Mouse (Mus musculus): ENCODE measurements around the gene Cgn. TPM values are rescaled to one million over a fixed set of nuclear protein-coding genes. Genes with fewer than 3 reads are reported as not detected.

Cgn gene
- 2.3 and 3.2 TPM in 2 replicates for polyA plus RNA-seq (2012; rRNA removed)

- TF ChIP-seq CTCF (IDR thresholded peaks at IDR 0.05; ENCODE audit: extremely low read depth, insufficient read depth, low read length) (no peak), POLR2A (IDR thresholded peaks at IDR 0.05; ENCODE audit: extremely low read depth, insufficient read depth, low read length) (peak; percentile 40; the same call in 1 of the 2 replicates)
- Histone ChIP-seq H3K4me3 (ENCODE audit: insufficient read depth, low read length) (peak within 1 kb of the TSS; percentile 64), H3K27ac (ENCODE audit: insufficient read depth, low read length) (0 out of 2 replicates have a peak within 1 kb of the TSS, but pooled peaks have one; percentile 48), H3K4me1 (ENCODE audit: control insufficient read depth, insufficient read depth, low read length) (no peaks in the 10 kb centered on the region)
Observed at GRCm38 (mm10) chr3:94786367-94786835, at the start of gene Cgn. Gene Cgn (minus strand): TSS chr3:94786492.

GRCm38 (mm10) chr3:94835396-94835795, 49.1 kb upstream of the Cgn start:
- TF ChIP-seq POLR2A (IDR thresholded peaks at IDR 0.05; ENCODE audit: extremely low read depth, insufficient read depth, low read length) (no peak), CTCF (IDR thresholded peaks at IDR 0.05; ENCODE audit: extremely low read depth, insufficient read depth, low read length) (no peak)
- no peak overlapping the region for H3K4me3 ChIP-seq (ENCODE audit: insufficient read depth, low read length)
- H3K4me1 ChIP-seq (ENCODE audit: control insufficient read depth, insufficient read depth, low read length), result peaks cover 5% of the 10 kb centered on the region; the same call in 1 of the 2 replicates
- H3K27ac ChIP-seq (ENCODE audit: insufficient read depth, low read length), result no peak overlapping the region

- no peak overlapping the region for H3K27ac ChIP-seq (ENCODE audit: insufficient read depth, low read length)
- H3K4me3 ChIP-seq (ENCODE audit: insufficient read depth, low read length), result no peak overlapping the region
- TF ChIP-seq CTCF (IDR thresholded peaks at IDR 0.05; ENCODE audit: extremely low read depth, insufficient read depth, low read length) (no peak), POLR2A (IDR thresholded peaks at IDR 0.05; ENCODE audit: extremely low read depth, insufficient read depth, low read length) (no peak)
- no peaks in the 10 kb centered on the region for H3K4me1 ChIP-seq (ENCODE audit: control insufficient read depth, insufficient read depth, low read length)
Observed at GRCm38 (mm10) chr3:94833358-94833757, 47.1 kb upstream of the Cgn start.

- Histone ChIP-seq H3K4me1 (ENCODE audit: control insufficient read depth, insufficient read depth, low read length) (no peaks in the 10 kb centered on the region), H3K27ac (ENCODE audit: insufficient read depth, low read length) (no peak overlapping the region), H3K4me3 (ENCODE audit: insufficient read depth, low read length) (no peak overlapping the region)
- TF ChIP-seq CTCF (IDR thresholded peaks at IDR 0.05; ENCODE audit: extremely low read depth, insufficient read depth, low read length) (no peak), POLR2A (IDR thresholded peaks at IDR 0.05; ENCODE audit: extremely low read depth, insufficient read depth, low read length) (no peak)
Observed at GRCm38 (mm10) chr3:94832701-94833100, 46.4 kb upstream of the Cgn start.

GRCm38 (mm10) chr3:94832100-94832499, 45.8 kb upstream of the Cgn start:
- no peak overlapping the region for H3K27ac ChIP-seq (ENCODE audit: insufficient read depth, low read length)
- H3K4me1 ChIP-seq (ENCODE audit: control insufficient read depth, insufficient read depth, low read length), result no peaks in the 10 kb centered on the region
- TF ChIP-seq POLR2A (IDR thresholded peaks at IDR 0.05; ENCODE audit: extremely low read depth, insufficient read depth, low read length) (no peak), CTCF (IDR thresholded peaks at IDR 0.05; ENCODE audit: extremely low read depth, insufficient read depth, low read length) (no peak)
- no peak overlapping the region for H3K4me3 ChIP-seq (ENCODE audit: insufficient read depth, low read length)

- no peak overlapping the region for H3K27ac ChIP-seq (ENCODE audit: insufficient read depth, low read length)
- TF ChIP-seq CTCF (IDR thresholded peaks at IDR 0.05; ENCODE audit: extremely low read depth, insufficient read depth, low read length), result no peak
- TF ChIP-seq POLR2A (IDR thresholded peaks at IDR 0.05; ENCODE audit: extremely low read depth, insufficient read depth, low read length), result no peak
- no peaks in the 10 kb centered on the region; the same call in 1 of the 2 replicates for H3K4me1 ChIP-seq (ENCODE audit: control insufficient read depth, insufficient read depth, low read length)
- no peak overlapping the region for H3K4me3 ChIP-seq (ENCODE audit: insufficient read depth, low read length)
Observed at GRCm38 (mm10) chr3:94824110-94824509, 37.8 kb upstream of the Cgn start.

- TF ChIP-seq CTCF (IDR thresholded peaks at IDR 0.05; ENCODE audit: extremely low read depth, insufficient read depth, low read length) (no peak), POLR2A (IDR thresholded peaks at IDR 0.05; ENCODE audit: extremely low read depth, insufficient read depth, low read length) (no peak)
- H3K4me1 ChIP-seq (ENCODE audit: control insufficient read depth, insufficient read depth, low read length), result no peaks in the 10 kb centered on the region; the same call in 1 of the 2 replicates
- H3K27ac ChIP-seq (ENCODE audit: insufficient read depth, low read length), result no peak overlapping the region
- H3K4me3 ChIP-seq (ENCODE audit: insufficient read depth, low read length), result no peak overlapping the region; the same call in 1 of the 2 replicates
Observed at GRCm38 (mm10) chr3:94822082-94822481, 35.8 kb upstream of the Cgn start.

- Histone ChIP-seq H3K27ac (ENCODE audit: insufficient read depth, low read length) (no peak overlapping the region), H3K4me1 (ENCODE audit: control insufficient read depth, insufficient read depth, low read length) (no peaks in the 10 kb centered on the region; the same call in 1 of the 2 replicates), H3K4me3 (ENCODE audit: insufficient read depth, low read length) (peak overlapping the region; percentile 66)
- TF ChIP-seq CTCF (IDR thresholded peaks at IDR 0.05; ENCODE audit: extremely low read depth, insufficient read depth, low read length), result no peak
Observed at GRCm38 (mm10) chr3:94821008-94821638, 34.8 kb upstream of the Cgn start.

GRCm38 (mm10) chr3:94819452-94820425, 33.4 kb upstream of the Cgn start:
- TF ChIP-seq CTCF (IDR thresholded peaks at IDR 0.05; ENCODE audit: extremely low read depth, insufficient read depth, low read length), result no peak
- TF ChIP-seq POLR2A (IDR thresholded peaks at IDR 0.05; ENCODE audit: extremely low read depth, insufficient read depth, low read length), result no peak
- Histone ChIP-seq H3K27ac (ENCODE audit: insufficient read depth, low read length) (no peak overlapping the region), H3K4me3 (ENCODE audit: insufficient read depth, low read length) (no peak overlapping the region; the same call in 1 of the 2 replicates), H3K4me1 (ENCODE audit: control insufficient read depth, insufficient read depth, low read length) (no peaks in the 10 kb centered on the region; the same call in 1 of the 2 replicates)

All from cortical plate, adult 2 months (tissue).